Mouse (Mus musculus) cerebellum, postnatal 36 days (tissue): ENCODE measurements around the gene Rpf2.
A peak's percentile ranks its signal among the peaks of the same experiment; 100 is the strongest.

Experiments used
- DNase-seq, 2 experiments: peaks; one replicate each; pipeline ENCODE4 v3.0.0; 2021 to 2022; ENCODE audit warnings: mixed read lengths in 2 of 2

Gene Rpf2

GRCm38 (mm10) chr10:40247166-40247716 is 405 bp upstream of the Rpf2 start:
- DNase-seq, result no peak

GRCm38 (mm10) chr10:40237826-40238225 is 9.0 kb downstream of the Rpf2 start:
- no peak for DNase-seq

- DNase-seq, result no peak
These were observed 13.6 kb downstream of the Rpf2 start for GRCm38 (mm10) chr10:40233241-40233640.

GRCm38 (mm10) chr10:40232442-40232841 is 14.4 kb downstream of the Rpf2 start:
- DNase-seq, result no peak

- DNase-seq, result no peak
These were observed 17.1 kb downstream of the Rpf2 start for GRCm38 (mm10) chr10:40229725-40230124.

GRCm38 (mm10) chr10:40227660-40228303 is 19.1 kb downstream of the Rpf2 start:
- DNase-seq, result no peak

- no peak for DNase-seq
These were observed 28.0 kb downstream of the Rpf2 start for GRCm38 (mm10) chr10:40218874-40219273.

- peak; percentile 83 to 88 for DNase-seq
These were observed 34.2 kb downstream of the Rpf2 start for GRCm38 (mm10) chr10:40212443-40213169.

GRCm38 (mm10) chr10:40195001-40195400 is 51.8 kb downstream of the Rpf2 start:
- no peak for DNase-seq

- no peak for DNase-seq
These were observed 54.6 kb downstream of the Rpf2 start for GRCm38 (mm10) chr10:40192010-40192935.

GRCm38 (mm10) chr10:40191338-40191979 is 55.4 kb downstream of the Rpf2 start:
- no peak for DNase-seq

- no peak for DNase-seq
These were observed 56.0 kb downstream of the Rpf2 start for GRCm38 (mm10) chr10:40190871-40191270.

GRCm38 (mm10) chr10:40189689-40190088 is 57.1 kb downstream of the Rpf2 start:
- no peak for DNase-seq

- DNase-seq, result no peak
These were observed 58.0 kb downstream of the Rpf2 start for GRCm38 (mm10) chr10:40188831-40189230.

GRCm38 (mm10) chr10:40185956-40186355 is 60.9 kb downstream of the Rpf2 start:
- no peak for DNase-seq

- no peak for DNase-seq
These were observed 66.8 kb downstream of the Rpf2 start for GRCm38 (mm10) chr10:40180011-40180410.

- no peak for DNase-seq
These were observed 67.7 kb downstream of the Rpf2 start for GRCm38 (mm10) chr10:40179142-40179541.

GRCm38 (mm10) chr10:40177323-40177962 is 69.4 kb downstream of the Rpf2 start:
- peak in 1 of 2 experiments; percentile 13 for DNase-seq
